Mouse (Mus musculus): ENCODE data around the gene Yeats4.
A peak's percentile ranks its signal among the peaks of the same experiment; 100 is the strongest.
"Not testable (repeated sequence)": the region's sequence is repeated elsewhere in the genome, so short reads cannot be mapped to it uniquely, and the experiment has no call there.

Yeats4 gene

DNA sequence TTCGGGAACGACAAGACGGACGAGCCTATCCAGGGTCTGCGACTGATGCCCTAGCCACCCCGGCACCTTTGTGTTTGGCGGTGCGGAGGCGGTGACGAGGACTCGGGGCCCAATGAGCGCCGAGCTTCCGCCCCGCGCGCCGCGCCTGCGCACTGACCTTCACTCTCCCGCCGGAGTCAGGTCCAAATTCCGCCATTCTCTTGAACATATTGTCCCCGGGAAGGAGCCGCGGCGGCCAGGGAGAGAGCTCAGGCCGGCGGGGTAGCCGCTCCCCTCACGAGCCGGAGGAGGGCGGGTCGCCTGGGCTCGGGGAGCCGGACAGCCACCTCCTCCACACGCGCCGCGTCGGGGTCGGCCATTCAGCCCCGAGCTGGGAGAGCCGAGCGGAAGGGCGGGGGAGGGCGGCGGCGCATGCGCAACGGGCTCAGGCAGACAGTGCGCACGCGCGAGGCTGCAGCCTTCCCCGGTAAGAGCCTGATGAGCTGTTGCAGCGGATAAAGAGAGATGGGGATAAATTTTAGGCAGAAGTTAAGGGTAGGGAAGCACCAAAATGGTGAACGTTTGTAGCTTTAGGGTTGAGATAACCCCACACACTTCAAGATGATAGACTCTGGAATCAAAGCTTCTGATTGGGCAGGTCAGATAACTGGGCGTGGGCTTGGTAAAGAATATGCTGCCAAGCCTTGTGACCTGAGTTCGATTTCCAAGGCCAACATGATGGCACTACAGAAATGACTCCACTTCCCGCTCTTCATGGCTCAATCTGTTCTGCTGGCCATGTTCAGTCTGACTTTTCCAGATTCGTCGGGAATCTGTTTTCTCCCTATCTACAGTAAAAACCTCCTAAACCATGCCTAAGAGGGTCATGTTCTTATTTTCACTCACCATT is at the start of gene Yeats4:
TSS of gene Yeats4 (minus strand) at position 406 of the 889 bp plus-strand sequence.
- peak; percentile 96 to 97 for DNase-seq

- no peak for DNase-seq
Measured at GRCm38 (mm10) chr10:117272023-117272422, 47.7 kb upstream of the Yeats4 start.

DNA sequence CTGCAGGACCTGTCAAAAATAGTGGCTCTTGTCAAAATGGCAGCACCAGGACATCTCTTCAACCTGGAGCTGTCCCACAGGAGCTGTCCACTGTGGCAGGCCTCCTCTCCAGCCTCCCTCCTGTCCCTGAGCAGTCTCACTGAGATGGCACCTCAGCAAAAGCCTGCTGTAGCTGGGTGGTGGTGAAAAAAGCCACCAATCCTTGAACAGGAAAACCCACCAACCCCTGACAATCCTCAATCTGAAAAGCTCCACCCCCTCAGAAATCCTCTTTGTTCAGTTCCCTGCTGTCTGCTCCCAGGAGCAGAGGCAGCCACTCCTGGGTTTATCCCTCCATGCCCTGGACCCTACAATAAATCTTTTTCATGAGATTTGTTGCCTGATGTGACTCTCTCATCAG is 35.6 kb upstream of the Yeats4 start:
- DNase-seq, result no peak

DNA sequence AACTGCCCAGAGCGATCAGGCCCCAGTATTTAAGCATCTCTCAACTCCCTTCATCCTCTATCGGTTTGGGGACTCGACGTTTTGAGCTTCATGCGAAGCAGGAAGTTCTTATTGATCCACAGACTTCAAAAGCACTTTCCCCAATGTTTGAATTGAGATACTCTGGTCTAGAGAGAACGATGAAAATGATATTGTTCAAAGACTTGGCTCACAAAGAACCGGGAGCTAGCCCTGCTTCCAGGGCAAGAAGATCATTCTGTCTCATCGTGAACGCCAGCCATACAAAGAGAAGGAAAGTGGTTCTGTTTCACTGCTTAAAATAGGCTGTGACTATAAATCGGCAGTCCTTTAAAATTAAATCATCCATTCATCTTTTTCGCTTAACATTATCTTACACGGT is 14.3 kb upstream of the Yeats4 start, which contains the start of gene 9530003J23Rik:
TSS of gene 9530003J23Rik (minus strand) at position 101 of the 400 bp plus-strand sequence.
- no peak for DNase-seq

- no peak for DNase-seq
Measured at GRCm38 (mm10) chr10:117235866-117236265, 11.6 kb upstream of the Yeats4 start.

- no peak for DNase-seq
Measured at GRCm38 (mm10) chr10:117234825-117235224, 10.5 kb upstream of the Yeats4 start.

- DNase-seq, result no peak
Measured at GRCm38 (mm10) chr10:117229826-117230225, 5.5 kb upstream of the Yeats4 start.

DNA sequence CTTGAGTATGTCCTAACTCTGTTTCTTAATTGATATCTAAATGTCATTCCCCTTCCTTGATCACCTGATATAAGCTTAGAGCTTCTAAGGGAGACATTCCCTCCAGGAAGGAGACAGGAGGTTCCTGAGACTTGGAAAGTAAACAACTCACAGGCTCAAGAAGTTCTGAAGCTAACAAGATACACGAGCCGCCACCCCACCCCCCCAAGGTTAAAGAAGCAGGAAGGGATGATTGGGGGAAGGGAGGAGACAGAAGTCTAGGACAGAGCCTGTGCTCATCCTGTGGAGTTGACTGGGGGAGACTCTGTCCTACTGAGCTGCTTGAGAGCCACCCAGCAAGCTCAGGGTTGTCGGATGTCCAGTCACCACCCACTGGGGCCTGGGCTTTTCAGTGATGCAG is 1.7 kb upstream of the Yeats4 start:
- DNase-seq, result no peak

GRCm38 (mm10) chr10:117225094-117225493 is 787 bp upstream of the Yeats4 start:
- no peak for DNase-seq

DNA sequence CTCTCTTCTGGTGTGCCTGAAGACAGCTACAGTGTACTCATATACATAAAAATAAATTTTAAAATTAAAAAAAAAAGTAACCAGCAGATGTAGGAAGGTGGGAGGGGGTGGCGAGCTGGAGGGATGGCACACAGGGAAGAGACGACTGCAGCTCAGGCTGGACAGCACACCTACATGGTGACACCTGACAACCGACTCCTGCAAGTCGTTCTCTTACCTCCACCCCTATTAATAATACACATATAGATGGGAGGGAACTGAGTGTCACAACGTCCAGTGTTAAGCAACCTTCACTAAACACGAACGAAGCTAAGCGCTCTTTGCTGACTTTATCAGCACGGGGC is 577 bp downstream of the Yeats4 start:
- DNase-seq, result no peak

GRCm38 (mm10) chr10:117222821-117223220 is 1.5 kb downstream of the Yeats4 start:
- DNase-seq, result no peak

DNA sequence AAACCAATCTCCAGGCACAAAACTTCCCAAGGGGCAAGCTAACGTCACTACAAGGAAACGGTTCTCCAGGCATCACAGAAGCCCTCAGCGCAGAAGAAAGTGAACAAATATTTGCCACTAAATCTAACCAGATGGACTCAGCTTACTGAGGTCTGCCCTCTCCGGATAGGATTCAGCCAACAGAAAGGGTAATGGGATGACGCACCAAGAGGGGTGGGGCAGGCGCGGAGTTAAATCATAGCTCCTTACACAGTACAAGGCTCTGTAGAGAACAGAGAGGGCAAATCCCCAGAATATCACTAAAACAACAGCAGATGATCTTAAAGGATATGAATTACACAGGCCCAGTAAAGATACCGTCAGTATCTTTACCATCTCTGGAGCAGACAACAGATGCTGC is 6.0 kb downstream of the Yeats4 start:
- DNase-seq, result no peak

GRCm38 (mm10) chr10:117217246-117217840 is 7.0 kb downstream of the Yeats4 start:
- DNase-seq, result no peak

DNA sequence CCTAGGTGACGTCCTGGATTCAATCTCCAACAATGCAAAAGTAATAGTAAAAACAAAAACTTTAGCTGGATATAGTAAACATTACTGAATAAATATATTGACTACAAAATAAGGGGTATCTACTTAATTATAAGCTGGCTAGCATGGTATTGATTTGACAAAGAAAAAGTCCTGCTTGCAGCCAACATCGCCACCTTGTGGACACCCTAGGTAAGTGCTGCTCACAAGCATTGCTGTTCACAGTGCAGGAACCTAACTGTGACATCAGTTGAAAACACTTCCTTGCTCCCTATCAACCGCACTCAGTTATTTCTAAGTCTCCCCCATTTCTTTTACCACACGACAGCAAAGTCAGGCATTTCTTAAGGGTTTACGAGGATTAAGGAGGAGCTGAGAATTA is 7.5 kb downstream of the Yeats4 start:
- DNase-seq, result peak; percentile 55 to 56

DNA sequence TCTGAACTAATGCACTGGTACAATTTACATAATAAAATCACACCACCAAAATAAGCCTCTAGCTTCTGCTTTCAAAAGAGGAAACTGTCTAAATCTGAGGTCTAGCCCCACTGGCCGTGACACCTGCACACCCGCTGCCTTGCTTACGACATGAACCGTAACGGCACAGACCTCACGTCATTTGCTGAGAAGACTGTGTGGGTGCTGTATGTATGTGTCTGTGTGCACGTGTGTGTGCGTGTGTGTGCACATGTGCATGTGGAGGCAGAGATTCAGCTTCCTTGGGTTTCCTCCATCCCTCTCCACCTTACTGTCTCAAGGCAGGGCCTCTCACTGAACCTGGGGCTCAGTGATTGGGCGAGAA is 8.2 kb downstream of the Yeats4 start:
- peak; percentile 27 to 50 for DNase-seq

GRCm38 (mm10) chr10:117215409-117216131 is 8.7 kb downstream of the Yeats4 start:
- peak; percentile 39 to 54 for DNase-seq

- DNase-seq, result no peak
Measured at GRCm38 (mm10) chr10:117211023-117211422, 13.3 kb downstream of the Yeats4 start.

- peak; percentile 27 to 40 for DNase-seq
Measured at GRCm38 (mm10) chr10:117209469-117209938, 14.8 kb downstream of the Yeats4 start.

DNA sequence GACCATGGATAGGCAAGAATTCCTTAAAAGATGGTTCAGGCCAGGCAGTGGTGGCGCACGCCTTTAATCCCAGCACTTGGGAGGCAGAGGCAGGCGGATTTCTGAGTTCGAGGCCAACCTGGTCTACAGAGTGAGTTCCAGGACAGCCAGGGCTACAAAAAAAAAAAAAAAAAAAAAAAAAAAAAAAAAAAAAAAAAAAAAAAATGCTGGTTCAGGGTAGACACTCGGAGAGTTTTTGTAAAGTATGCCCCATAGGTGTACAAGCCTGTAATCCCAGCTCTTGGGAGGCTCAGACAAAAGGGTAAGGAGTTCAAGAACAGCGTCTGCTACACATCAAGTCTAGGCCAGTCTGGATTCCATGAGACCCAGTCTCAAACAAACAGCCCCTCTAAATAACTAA is 15.5 kb downstream of the Yeats4 start:
- not testable (repeated sequence) for DNase-seq

GRCm38 (mm10) chr10:117208221-117208620 is 16.1 kb downstream of the Yeats4 start:
- DNase-seq, result no peak

GRCm38 (mm10) chr10:117206070-117206469 is 18.2 kb downstream of the Yeats4 start:
- DNase-seq, result no peak

- no peak for DNase-seq
Measured at GRCm38 (mm10) chr10:117203558-117203981, 20.7 kb downstream of the Yeats4 start.

DNA sequence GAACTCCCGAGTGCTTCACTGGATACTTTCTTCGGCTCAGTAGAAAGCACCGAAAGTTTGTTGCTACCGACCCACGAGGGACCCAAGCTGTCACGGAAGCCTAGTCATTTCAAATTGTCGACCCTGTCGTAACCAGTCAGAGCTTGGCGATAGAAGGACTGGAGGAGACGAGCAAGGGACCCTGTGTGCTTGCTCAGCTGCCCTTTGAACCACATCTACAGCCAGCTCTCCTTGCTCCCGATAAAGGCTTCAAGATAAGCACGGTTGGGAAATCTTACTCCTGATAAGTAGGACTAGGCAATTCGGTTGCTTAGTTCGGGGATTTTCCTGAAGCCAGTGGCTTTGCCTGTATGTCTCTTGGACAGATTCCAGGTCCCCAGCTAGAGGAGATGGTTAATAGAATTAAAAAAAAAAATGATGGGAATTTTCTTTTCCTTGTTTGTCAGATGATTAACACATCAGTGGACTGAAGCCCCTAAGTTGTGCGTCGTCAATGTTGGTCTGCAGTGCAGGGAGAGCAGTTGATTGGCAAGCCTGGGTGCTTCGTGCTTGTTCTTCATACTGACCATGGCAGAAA is 21.2 kb downstream of the Yeats4 start:
- DNase-seq, result no peak

All from thymus, postnatal 36 days (tissue).